Mouse (Mus musculus): ENCODE data around the gene Gng4.

- no peak for TF ChIP-seq POLR2A (IDR thresholded peaks at IDR 0.05; ENCODE audit: borderline replicate concordance, extremely low read depth, insufficient read depth, insufficient read length, poor library complexity, severe bottlenecking)
- no peak for TF ChIP-seq CTCF (IDR thresholded peaks at IDR 0.05; ENCODE audit: borderline replicate concordance, extremely low read depth, insufficient read depth, insufficient read length)
These were observed 6.2 kb upstream of the Gng4 start for GRCm38 (mm10) chr13:13777696-13778095.

Measured in brain, embryonic 14.5 days (tissue).